Comparison of ENCODE assay signal across 13 mouse cellular contexts in the genomic region with DNA sequence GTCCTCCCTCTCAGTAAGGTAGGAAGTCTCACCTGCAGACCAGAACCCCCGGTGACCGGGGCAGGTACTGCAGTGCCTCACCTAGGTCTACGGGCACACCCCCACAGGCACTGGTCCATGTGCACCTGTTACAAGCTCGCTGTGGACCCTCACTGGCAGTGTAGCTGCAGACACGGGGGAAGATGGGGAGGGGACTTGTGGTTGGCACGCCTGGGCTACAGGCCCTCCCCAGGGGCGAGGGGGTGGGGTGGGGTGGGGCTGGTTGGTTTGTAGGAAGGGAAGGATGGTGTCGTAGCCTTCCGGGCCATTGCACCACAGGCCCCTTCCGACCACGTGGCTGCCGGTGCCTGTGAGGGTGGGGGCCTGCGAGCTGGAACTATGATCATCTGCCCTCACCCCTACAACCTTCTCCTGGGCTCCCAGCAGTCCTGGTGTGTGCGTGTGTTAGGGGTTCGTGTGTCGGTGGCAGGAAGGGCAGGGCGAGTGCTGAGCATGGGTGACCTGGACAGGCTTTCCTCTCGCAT. TPM values are rescaled to one million over a fixed set of nuclear protein-coding genes. Genes with fewer than 3 reads are reported as not detected.
A peak's percentile ranks its signal among the peaks of the same experiment; 100 is the strongest.
DNase-seq lines count a peak whose midpoint lies in the region; ATAC-seq and TF ChIP-seq lines count a peak whose summit lies in the region.
"Had no signal": no experiment of that assay in that cellular context is flagged by ENCODE, and none has a peak within 500 bp of the region (broad histone marks: within the 10 kb centered on the region; RNA-seq: fewer than 3 reads in every experiment).

No protein-coding gene starts in this region.

- ATAC-seq in liver, embryonic 11.5 days (replicated peaks; ENCODE audit: low FRiP score), result no peak
- ATAC-seq: forebrain, postnatal 0 days had no signal

- H3K9me3 ChIP-seq in ES-Bruce4 (replicated peaks; ENCODE audit: control insufficient read depth, insufficient read depth, low read length, poor library complexity, severe bottlenecking), result no peaks in the 10 kb centered on the region
- H3K9me3 ChIP-seq in liver, embryonic 11.5 days (ENCODE audit: control insufficient read depth, low read length), result no peaks in the 10 kb centered on the region
- H3K9me3 ChIP-seq: hindbrain, embryonic 10.5 days had no signal

- DNase-seq in 416B (ENCODE audit: low read depth), result peak; percentile 89
- no peak for DNase-seq in liver, embryonic 11.5 days (ENCODE audit: low spot score)
- DNase-seq in spleen, adult 2 months (ENCODE audit: low read depth in 1 of 2, low spot score in 2 of 2), result peak in 1 of 2 experiments; percentile 78
- DNase-seq in right cerebral cortex, postnatal 25 days, result no peak
- DNase-seq in kidney, adult 18-20 months, result no peak
- DNase-seq in heart, postnatal 14 days, result no peak
- no peak for DNase-seq in frontal cortex, postnatal 14 days (ENCODE audit: low spot score in 2 of 2)
- DNase-seq: cerebellum, postnatal 10 days; forebrain, postnatal 0 days; lung, embryonic 14.5 days had no signal

- no peak for TF ChIP-seq POLR2A in ES-Bruce4 (IDR thresholded peaks at IDR 0.05; ENCODE audit: insufficient read depth, low read length)
- TF ChIP-seq POLR2A in spleen, adult 2 months (IDR thresholded peaks at IDR 0.05; ENCODE audit: low read depth, low read length), result peak; percentile 25; the same call in 1 of the 2 replicates

- intact Hi-C loops in heart, postnatal 14 days (cut with DNase I), result no loop called here

- no peak overlapping the region for H3K27ac ChIP-seq in ES-Bruce4 (ENCODE audit: insufficient read depth, low read length)
- no peak overlapping the region for H3K27ac ChIP-seq in liver, embryonic 11.5 days (ENCODE audit: low read depth, low read length)
- H3K27ac ChIP-seq in spleen, adult 2 months (ENCODE audit: insufficient read depth, low read length), result peak overlapping the region; percentile 75
- H3K27ac ChIP-seq: hindbrain, embryonic 10.5 days had no signal

- no peaks in the 10 kb centered on the region for H3K36me3 ChIP-seq in ES-Bruce4 (ENCODE audit: control insufficient read depth, insufficient read depth, low read length, poor library complexity, severe bottlenecking)
- H3K36me3 ChIP-seq in liver, embryonic 11.5 days (ENCODE audit: control insufficient read depth, insufficient read depth, low read length), result no peaks in the 10 kb centered on the region
- H3K36me3 ChIP-seq in spleen, adult 2 months (ENCODE audit: control insufficient read depth, insufficient read depth, low read length), result peaks cover 9% of the 10 kb centered on the region
- H3K36me3 ChIP-seq: hindbrain, embryonic 10.5 days had no signal

- no peak overlapping the region for H3K9ac ChIP-seq in ES-Bruce4 (ENCODE audit: low read depth, poor library complexity, severe bottlenecking)
- H3K9ac ChIP-seq in liver, embryonic 11.5 days (ENCODE audit: low read depth, low read length), result no peak overlapping the region
- H3K9ac ChIP-seq: forebrain, postnatal 0 days; lung, embryonic 14.5 days had no signal

- TF ChIP-seq EP300 in ES-Bruce4 (IDR thresholded peaks at IDR 0.05; ENCODE audit: insufficient read depth, low read depth, low read length), result no peak

- TF ChIP-seq CTCF in ES-Bruce4 (IDR thresholded peaks at IDR 0.05; ENCODE audit: low read depth, low read length), result peak; percentile 23
- TF ChIP-seq CTCF in spleen, adult 2 months (IDR thresholded peaks at IDR 0.05; ENCODE audit: extremely low read depth, insufficient read depth, insufficient read length, insufficient replicate concordance), result peak; percentile 16; the same call in 1 of the 2 replicates

- H3K4me3 ChIP-seq in ES-Bruce4 (ENCODE audit: low read depth, low read length), result peak overlapping the region; percentile 5; the same call in 1 of the 2 replicates
- H3K4me3 ChIP-seq in liver, embryonic 11.5 days (ENCODE audit: low read depth, low read length), result no peak overlapping the region
- H3K4me3 ChIP-seq in spleen, adult 2 months (ENCODE audit: extremely low read depth, insufficient read depth, insufficient read length), result peak overlapping the region; percentile 67
- H3K4me3 ChIP-seq: hindbrain, embryonic 10.5 days had no signal

- peak overlapping the region; percentile 25; the same call in 1 of the 2 replicates for H3K4me2 ChIP-seq in liver, embryonic 11.5 days
- H3K4me2 ChIP-seq: lung, embryonic 14.5 days had no signal

- no peaks in the 10 kb centered on the region for H3K27me3 ChIP-seq in ES-Bruce4 (ENCODE audit: control insufficient read depth, insufficient read depth, low read length, poor library complexity, severe bottlenecking)
- H3K27me3 ChIP-seq in liver, embryonic 11.5 days (replicated peaks; ENCODE audit: control insufficient read depth, insufficient read depth, low read length), result no peaks in the 10 kb centered on the region
- H3K27me3 ChIP-seq in spleen, adult 2 months (ENCODE audit: control insufficient read depth, insufficient read depth, low read length), result no peaks in the 10 kb centered on the region

- H3K4me1 ChIP-seq in ES-Bruce4 (ENCODE audit: control insufficient read depth, insufficient read depth, low read length), result peaks cover 7% of the 10 kb centered on the region
- peaks cover 18% of the 10 kb centered on the region; the same call in 1 of the 2 replicates for H3K4me1 ChIP-seq in liver, embryonic 11.5 days (replicated peaks; ENCODE audit: control insufficient read depth, insufficient read depth, low read length)
- H3K4me1 ChIP-seq in spleen, adult 2 months (ENCODE audit: control insufficient read depth, insufficient read depth, insufficient read length), result peaks cover 15% of the 10 kb centered on the region; the same call in 1 of the 2 replicates
- H3K4me1 ChIP-seq: hindbrain, embryonic 10.5 days had no signal

- WGBS in liver, embryonic 11.5 days, result 66% methylated on average over 18 of the region's 18 CpGs
- 12% methylated on average over 18 of the region's 18 CpGs for WGBS in spleen, adult 2 months

RNA-seq across cellular contexts. Expression of gene Osm, which starts 1.2 kb away (rescaled TPM):
- 0.52 and 0.88 TPM in 2 replicates for polyA plus RNA-seq in ES-Bruce4 (2011; ENCODE audit: insufficient read depth, insufficient read length, low read depth, missing spikeins)
- polyA plus RNA-seq in liver, embryonic 11.5 days (2014; fragmentation: Nextera tagmentation; extraction: Ambion mirVana), result 0.32 and 0.33 TPM in 2 replicates
- 3.3 and 3.7 TPM in 2 replicates for polyA plus RNA-seq in spleen, adult 2 months (2012; rRNA removed)
- total RNA-seq in heart, postnatal 14 days (2021), result under 1 TPM in 1 of 2 experiments, not detected in 1; 0.10 TPM
- polyA plus RNA-seq: lung, embryonic 14.5 days; stomach, embryonic 14.5 days had no signal

RNA-seq across cellular contexts. Expression of gene Castor1, which starts 19.4 kb away (rescaled TPM):
- 29.6 and 35.2 TPM in 2 replicates for polyA plus RNA-seq in ES-Bruce4 (2011; ENCODE audit: insufficient read depth, insufficient read length, low read depth, missing spikeins)
- 2.0 and 2.4 TPM in 2 replicates for polyA plus RNA-seq in liver, embryonic 11.5 days (2014; fragmentation: Nextera tagmentation; extraction: Ambion mirVana)
- polyA plus RNA-seq in spleen, adult 2 months (2012; rRNA removed), result 9.9 and 11.4 TPM in 2 replicates
- 10 to 100 TPM in 1 of 2 experiments, 1 to 10 TPM in 1; 8.3 to 11.4 TPM for total RNA-seq in heart, postnatal 14 days (2021)

RNA-seq across cellular contexts. Expression of gene Lif, which starts 19.9 kb away (rescaled TPM):
- polyA plus RNA-seq in ES-Bruce4 (2011; ENCODE audit: insufficient read depth, insufficient read length, low read depth, missing spikeins), result 12.1 and 13.3 TPM in 2 replicates
- 0.06 TPM in 1 of 2 replicates, not detected in the other for polyA plus RNA-seq in liver, embryonic 11.5 days (2014; fragmentation: Nextera tagmentation; extraction: Ambion mirVana)
- 0.95 and 1.6 TPM in 2 replicates for polyA plus RNA-seq in spleen, adult 2 months (2012; rRNA removed)
- under 1 TPM; 0.14 to 0.37 TPM for total RNA-seq in heart, postnatal 14 days (2021)

RNA-seq across cellular contexts. Expression of gene Tbc1d10a, which starts 50.9 kb away (rescaled TPM):
- polyA plus RNA-seq in ES-Bruce4 (2011; ENCODE audit: insufficient read depth, insufficient read length, low read depth, missing spikeins), result 19.9 and 20.5 TPM in 2 replicates
- polyA plus RNA-seq in liver, embryonic 11.5 days (2014; fragmentation: Nextera tagmentation; extraction: Ambion mirVana), result 13.2 and 13.6 TPM in 2 replicates
- 46.7 and 53.9 TPM in 2 replicates for polyA plus RNA-seq in spleen, adult 2 months (2012; rRNA removed)
- total RNA-seq in heart, postnatal 14 days (2021), result 10 to 100 TPM; 14.5 to 14.7 TPM
